Mouse (Mus musculus) cortical plate, adult 2 months (tissue): ENCODE results near the gene Hexim2.

Source experiments
- CTCF ChIP-seq: fragments of 200-500 bp; IDR thresholded peaks from 2 replicates; pipeline ENCODE4 v1.5.1; 2011; ENCODE audit warnings: mild to moderate bottlenecking, control low read depth, low read length; ENCODE audit not compliant: insufficient read depth; ENCODE audit errors: extremely low read depth
- POLR2A ChIP-seq: fragments of 200-500 bp; IDR thresholded peaks from 2 replicates; pipeline ENCODE4 v1.6.1; 2011; ENCODE audit warnings: mild to moderate bottlenecking, low read length, control low read depth; ENCODE audit not compliant: insufficient read depth; ENCODE audit errors: extremely low read depth

GRCm38 (mm10) chr11:103134221-103134620 lies 2.0 kb downstream of the Hexim2 start:
- TF ChIP-seq CTCF (no peak), POLR2A (no peak)
